Mouse (Mus musculus) midbrain, embryonic 13.5 days (tissue): ENCODE measurements around the gene Fars2. TPM values are rescaled to one million over a fixed set of nuclear protein-coding genes. Genes with fewer than 3 reads are reported as not detected.
"Not testable (repeated sequence)": the region's sequence is repeated elsewhere in the genome, so short reads cannot be mapped to it uniquely, and the experiment has no call there.

Experiments used
- ATAC-seq: fragments of 200-750 bp; cut with Nextera tagmentation; 2 replicates; pipeline ENCODE4 v1.8.0; 2017; ENCODE audit warnings: mild to moderate bottlenecking, moderate TSS enrichment, moderate library complexity
- H3K27ac ChIP-seq: fragments of 300-500 bp; sonication (generic); 2 replicates; pipeline ENCODE4 v1.5.1; 2015; ENCODE audit warnings: inconsistent platforms, mild to moderate bottlenecking, moderate library complexity
- H3K27me3 ChIP-seq: fragments of 300-500 bp; sonication (generic); 2 replicates; pipeline ENCODE4 v1.6.1; 2015; ENCODE audit warnings: mild to moderate bottlenecking, inconsistent platforms
- H3K36me3 ChIP-seq: fragments of 300-500 bp; sonication (generic); 2 replicates; pipeline ENCODE4 v1.6.1; 2015; ENCODE audit warnings: mild to moderate bottlenecking, inconsistent platforms
- H3K4me1 ChIP-seq: fragments of 300-500 bp; sonication (generic); replicated peaks from 2 replicates; pipeline ENCODE4 v1.6.1; 2015; ENCODE audit warnings: inconsistent platforms
- H3K4me2 ChIP-seq: fragments of 300-500 bp; sonication (generic); replicated peaks from 2 replicates; pipeline ENCODE4 v1.6.1; 2015; ENCODE audit warnings: moderate library complexity, mild to moderate bottlenecking, inconsistent platforms
- H3K4me3 ChIP-seq: fragments of 300-500 bp; sonication (generic); replicated peaks from 2 replicates; pipeline ENCODE4 v1.5.1; 2015; ENCODE audit warnings: mild to moderate bottlenecking, inconsistent platforms
- H3K9ac ChIP-seq: fragments of 300-500 bp; sonication (generic); replicated peaks from 2 replicates; pipeline ENCODE4 v1.6.1; 2015; ENCODE audit warnings: mild to moderate bottlenecking, inconsistent platforms
- H3K9me3 ChIP-seq: fragments of 300-500 bp; sonication (generic); 2 replicates; pipeline ENCODE4 v1.6.1; 2016; ENCODE audit warnings: mild to moderate bottlenecking, inconsistent platforms
- WGBS: fragments of 180-500 bp; shearing (Covaris S2); methylation state at CpG from one replicate; pipeline ENCODE4 v1.1.7; 2015; 5-methylcytosine and 5-hydroxymethylcytosine counted together
- polyA plus RNA-seq: library from polyadenylated mRNA; unstranded; fragments of >200 nt; fragmentation: Nextera tagmentation; extraction: Ambion mirVana; gene quantifications from 2 replicates; pipeline ENCODE4 v1.2.1, GENCODE M21; 2015

Fars2 gene
- polyA plus RNA-seq, 1 experiment from 2014 or later = 29.5 TPM

DNA sequence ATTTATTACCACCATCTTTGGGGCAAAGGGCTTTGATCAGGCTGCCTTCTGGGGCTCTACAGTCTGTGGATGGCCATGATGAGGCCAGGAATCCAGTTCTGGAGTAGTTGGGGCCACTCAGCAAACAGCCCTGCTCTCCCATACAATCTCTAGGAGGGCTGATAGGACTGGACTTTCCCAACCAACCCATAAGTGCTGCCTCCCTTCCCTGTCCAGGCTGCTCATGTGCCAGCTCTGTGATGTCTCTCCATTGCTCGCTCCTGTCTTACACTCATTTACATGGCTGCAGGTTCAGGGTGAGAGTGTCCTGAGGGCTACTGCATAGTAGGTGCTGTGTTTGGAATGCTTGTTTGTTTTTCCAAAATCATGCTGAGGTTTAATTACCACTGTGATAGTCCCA, 298.0 kb downstream of the Fars2 start:
- 93% methylated on average over 1 of the region's 1 CpGs for WGBS
- H3K4me3 ChIP-seq = no peak overlapping the region
- ATAC-seq = no peak
- H3K4me1 ChIP-seq = no peaks in the 10 kb centered on the region
- H3K4me2 ChIP-seq = no peak overlapping the region
- no peak overlapping the region for H3K9ac ChIP-seq
- no peak overlapping the region for H3K27ac ChIP-seq
- no peaks in the 10 kb centered on the region for H3K27me3 ChIP-seq
- H3K36me3 ChIP-seq = no peaks in the 10 kb centered on the region
- no peaks in the 10 kb centered on the region for H3K9me3 ChIP-seq

DNA sequence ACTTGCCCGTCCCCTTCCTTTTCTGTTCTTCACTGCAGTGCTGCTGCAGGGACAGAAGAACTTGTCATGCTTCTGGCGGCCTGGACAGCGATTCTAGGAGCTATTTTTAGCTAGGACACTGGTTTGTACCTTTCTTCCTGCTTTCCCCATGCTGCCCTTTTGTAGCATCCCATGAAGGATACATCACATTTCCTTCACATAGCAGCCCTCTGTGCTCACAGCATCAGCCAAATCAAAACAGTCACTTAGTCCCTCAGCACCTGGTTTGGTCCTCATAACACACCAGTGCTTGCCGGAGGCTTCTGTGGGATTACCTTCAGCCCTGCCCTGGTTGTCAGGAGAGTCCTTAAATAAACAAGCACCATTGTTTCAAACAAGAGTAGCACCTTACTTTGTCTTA, 299.3 kb downstream of the Fars2 start:
- 80% methylated on average over 4 of the region's 4 CpGs for WGBS
- no peaks in the 10 kb centered on the region for H3K36me3 ChIP-seq

DNA sequence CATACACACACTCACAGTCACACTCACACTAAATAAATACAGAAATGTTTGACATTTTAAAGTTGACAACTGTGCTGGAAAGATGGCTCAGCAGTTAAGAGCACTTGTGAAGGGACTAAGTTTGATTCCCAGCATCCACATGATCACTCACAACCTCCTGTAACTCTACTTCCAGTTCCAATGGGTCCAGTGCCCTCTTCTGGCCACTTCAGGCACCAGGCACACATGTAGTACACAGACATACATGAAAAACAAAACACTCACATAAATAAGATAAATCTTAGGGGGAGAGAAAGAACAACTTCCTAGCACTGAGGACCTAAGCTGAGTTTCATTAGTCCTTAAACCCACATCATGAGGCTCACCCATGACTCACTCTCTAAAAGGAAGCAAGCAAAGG, 302.1 kb downstream of the Fars2 start:
- no peaks in the 10 kb centered on the region for H3K27me3 ChIP-seq
- no peaks in the 10 kb centered on the region for H3K36me3 ChIP-seq
- H3K4me2 ChIP-seq = no peak overlapping the region
- no peaks in the 10 kb centered on the region for H3K4me1 ChIP-seq
- no peak overlapping the region for H3K4me3 ChIP-seq
- no peak for ATAC-seq
- no peaks in the 10 kb centered on the region for H3K9me3 ChIP-seq
- H3K9ac ChIP-seq = no peak overlapping the region
- no peak overlapping the region for H3K27ac ChIP-seq

More for the DNA sequence above, 299.3 kb downstream of the Fars2 start:
- H3K4me2 ChIP-seq = no peak overlapping the region
- no peaks in the 10 kb centered on the region for H3K27me3 ChIP-seq
- no peaks in the 10 kb centered on the region for H3K9me3 ChIP-seq
- H3K4me1 ChIP-seq = no peaks in the 10 kb centered on the region
- H3K4me3 ChIP-seq = no peak overlapping the region
- H3K27ac ChIP-seq = no peak overlapping the region
- no peak for ATAC-seq
- H3K9ac ChIP-seq = no peak overlapping the region

DNA sequence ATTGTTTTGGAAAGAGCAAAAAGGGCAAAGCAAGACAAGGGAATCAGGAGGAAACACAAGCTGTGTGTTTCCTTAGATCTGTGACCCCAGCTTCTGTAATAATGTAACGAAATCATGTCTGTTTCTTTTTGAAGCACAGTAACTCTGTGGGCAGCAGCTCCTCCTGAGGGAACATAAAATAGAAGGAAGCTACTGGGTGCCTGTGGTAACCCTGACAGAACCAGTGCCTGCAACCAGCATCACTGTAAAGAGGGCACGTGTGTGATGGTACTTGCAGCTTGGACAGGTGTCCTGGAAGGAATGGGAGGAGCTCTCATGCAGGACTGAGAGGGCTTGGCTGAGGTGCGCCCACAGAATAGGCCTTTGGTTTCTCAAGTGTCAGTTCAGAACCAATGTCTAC, 305.2 kb downstream of the Fars2 start:
- no peak overlapping the region for H3K4me3 ChIP-seq
- H3K9ac ChIP-seq = no peak overlapping the region
- H3K36me3 ChIP-seq = no peaks in the 10 kb centered on the region
- no peaks in the 10 kb centered on the region for H3K4me1 ChIP-seq
- ATAC-seq = no peak
- H3K9me3 ChIP-seq = no peaks in the 10 kb centered on the region
- H3K27me3 ChIP-seq = no peaks in the 10 kb centered on the region
- no peak overlapping the region for H3K27ac ChIP-seq
- 86% methylated on average over 3 of the region's 3 CpGs for WGBS
- H3K4me2 ChIP-seq = no peak overlapping the region

DNA sequence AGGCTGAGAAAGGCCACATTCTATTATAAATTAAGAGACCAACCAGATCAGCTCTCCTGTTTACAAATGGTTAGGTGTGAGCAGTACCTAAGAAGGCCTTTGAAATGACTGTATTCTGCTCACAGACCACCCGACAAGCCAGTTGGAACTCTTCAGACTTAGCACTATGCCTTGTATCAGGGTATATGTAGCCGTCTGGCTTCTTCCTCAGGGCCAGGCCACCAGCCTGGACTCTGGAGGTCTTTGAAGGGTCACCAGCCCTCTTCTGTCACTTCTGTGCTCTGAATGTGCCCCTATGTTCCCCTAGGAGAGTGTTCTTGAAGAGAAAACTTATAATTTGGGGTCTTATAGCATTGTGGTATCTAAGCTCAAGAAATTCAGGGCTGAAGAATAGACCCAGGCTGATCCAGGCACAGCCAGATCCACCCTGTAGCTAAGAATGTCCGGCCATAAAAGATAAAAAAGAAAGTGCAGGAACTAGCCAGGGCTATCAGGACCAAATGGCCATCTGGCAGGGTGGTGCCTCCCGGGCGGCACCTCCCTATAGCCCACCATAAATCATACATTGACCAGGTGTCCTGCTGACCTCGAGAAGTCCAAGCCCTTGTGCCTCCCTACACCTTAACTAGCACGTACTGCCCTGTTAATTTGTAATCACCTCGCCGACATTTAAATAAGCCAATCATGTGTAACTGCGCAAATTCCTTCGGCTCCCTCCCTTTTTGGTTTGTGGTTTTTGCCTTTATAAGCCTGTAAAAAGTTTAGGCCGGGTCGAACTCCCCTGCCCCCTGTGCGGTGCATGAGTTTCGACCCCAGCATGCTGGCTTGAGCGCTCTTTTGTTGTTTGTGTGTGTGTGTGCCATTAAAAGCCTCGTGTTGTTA, 308.9 kb downstream of the Fars2 start:
- WGBS = 91% methylated on average over 17 of the region's 17 CpGs
- not testable (repeated sequence) for H3K36me3 ChIP-seq, H3K4me3 ChIP-seq, ATAC-seq, H3K9ac ChIP-seq, H3K9me3 ChIP-seq, H3K27ac ChIP-seq, H3K4me2 ChIP-seq, H3K27me3 ChIP-seq
- peaks cover 15% of the 10 kb centered on the region for H3K4me1 ChIP-seq

DNA sequence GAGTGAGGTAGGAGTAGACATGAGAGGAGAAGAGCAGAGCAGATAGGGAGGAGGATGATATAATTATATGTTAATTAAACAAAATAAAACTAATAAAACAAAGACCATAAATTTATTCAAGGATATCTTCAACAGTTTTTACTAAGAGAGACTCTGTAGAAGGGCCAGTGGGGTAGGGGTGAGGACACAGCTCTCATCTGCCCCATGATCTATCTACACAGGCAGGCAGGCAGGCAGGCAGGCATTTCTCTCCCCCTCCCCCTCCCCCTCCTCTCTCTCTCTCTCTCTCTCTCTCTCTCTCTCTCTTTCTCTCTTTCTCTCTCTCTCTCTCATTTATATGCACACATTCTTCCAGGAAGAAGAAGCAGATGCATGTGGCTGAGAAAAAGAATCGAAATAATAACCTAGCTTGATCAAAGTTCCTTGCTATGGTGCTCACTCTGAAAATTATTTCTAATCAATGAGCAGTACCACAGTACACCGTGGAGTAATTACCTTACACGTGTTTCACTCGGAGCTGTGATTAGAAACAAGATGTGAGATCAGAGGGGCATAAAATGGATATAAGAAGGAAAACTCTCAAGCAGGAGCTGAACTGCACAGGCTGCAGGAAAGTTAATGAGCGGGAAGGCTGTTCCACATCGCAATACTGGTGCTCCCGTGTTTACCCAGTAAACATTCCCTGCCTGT, 312.4 kb downstream of the Fars2 start:
- 71% methylated on average over 7 of the region's 7 CpGs for WGBS
- peak overlapping the region; percentile 2; the same call in 1 of the 2 replicates for H3K27ac ChIP-seq
- no peak overlapping the region for H3K4me2 ChIP-seq
- H3K9ac ChIP-seq = no peak overlapping the region
- H3K27me3 ChIP-seq = no peaks in the 10 kb centered on the region
- H3K4me1 ChIP-seq = peaks cover 15% of the 10 kb centered on the region
- no peaks in the 10 kb centered on the region for H3K9me3 ChIP-seq
- H3K4me3 ChIP-seq = no peak overlapping the region
- peak; percentile 69; the same call in 1 of the 2 replicates for ATAC-seq
- no peaks in the 10 kb centered on the region for H3K36me3 ChIP-seq

DNA sequence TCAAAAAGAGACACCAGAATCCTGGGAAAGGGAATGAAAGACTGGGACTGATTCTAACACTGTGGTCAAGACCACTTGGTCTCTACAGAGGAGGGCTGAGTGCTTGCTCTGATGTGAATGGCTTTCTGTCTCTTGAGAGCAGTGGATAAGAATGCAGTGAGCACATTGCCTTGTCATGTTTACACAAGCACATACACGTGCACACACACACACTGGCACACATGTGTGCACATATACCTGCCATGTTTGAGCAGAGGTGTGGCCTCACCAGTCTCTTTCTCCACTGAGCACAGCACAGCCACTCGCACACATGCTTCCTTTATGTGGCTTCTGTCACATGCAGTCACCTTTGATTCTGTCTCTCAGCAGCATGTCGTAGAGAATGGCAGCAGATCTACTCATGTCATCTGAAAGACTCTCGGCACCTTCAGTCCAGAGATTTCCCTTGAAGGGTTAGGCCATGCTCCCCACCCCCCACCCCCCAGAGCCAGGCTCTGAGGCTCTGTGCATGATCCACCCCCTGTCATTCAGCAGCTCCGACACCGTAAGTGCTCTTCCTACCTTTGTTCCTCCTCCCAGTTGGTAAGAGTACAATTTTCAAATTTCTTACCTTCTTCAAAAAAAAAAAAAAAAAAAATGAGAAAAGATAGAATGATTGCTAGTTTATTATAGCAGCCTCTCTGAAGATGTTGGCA, 313.4 kb downstream of the Fars2 start:
- peak overlapping the region; percentile 2 for H3K27ac ChIP-seq
- peak; percentile 44; the same call in 1 of the 2 replicates for ATAC-seq

DNA sequence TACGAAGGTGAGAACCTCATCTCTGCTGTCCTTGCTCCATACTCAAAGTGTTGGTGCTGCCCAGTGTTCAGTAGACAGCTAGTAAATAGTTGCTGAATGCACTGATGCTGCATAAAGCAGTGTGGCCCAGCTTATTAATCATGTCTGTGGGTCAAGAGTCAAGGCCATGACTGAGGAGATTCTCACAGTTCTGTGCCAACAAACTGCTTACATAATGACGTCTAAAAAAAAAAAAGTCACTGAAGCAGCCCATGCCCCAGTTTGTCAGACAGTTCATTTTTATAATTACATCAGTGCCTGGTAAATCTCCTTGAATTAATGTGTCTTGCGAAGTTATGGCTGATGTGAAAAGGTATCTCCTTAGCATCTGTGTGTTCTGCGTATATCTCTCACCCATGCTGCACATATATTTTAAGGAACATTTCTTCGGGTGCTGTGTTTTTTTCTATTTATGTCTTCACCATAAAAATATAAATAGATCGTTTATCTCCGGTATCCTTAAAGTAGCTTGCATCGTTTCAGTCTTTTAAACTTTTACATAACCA, 314.8 kb downstream of the Fars2 start:
- WGBS = 90% methylated on average over 8 of the region's 8 CpGs
- Histone ChIP-seq H3K27ac (no peak overlapping the region), H3K4me3 (no peak overlapping the region), H3K9ac (no peak overlapping the region), H3K4me1 (peaks cover 15% of the 10 kb centered on the region), H3K4me2 (no peak overlapping the region), H3K9me3 (no peaks in the 10 kb centered on the region), H3K36me3 (no peaks in the 10 kb centered on the region), H3K27me3 (no peaks in the 10 kb centered on the region)
- no peak for ATAC-seq

More for the DNA sequence above, 313.4 kb downstream of the Fars2 start:
- no peak overlapping the region for H3K9ac ChIP-seq
- no peak overlapping the region for H3K4me3 ChIP-seq
- H3K36me3 ChIP-seq = no peaks in the 10 kb centered on the region
- H3K4me2 ChIP-seq = no peak overlapping the region
- H3K27me3 ChIP-seq = no peaks in the 10 kb centered on the region
- peaks cover 15% of the 10 kb centered on the region for H3K4me1 ChIP-seq
- no peaks in the 10 kb centered on the region for H3K9me3 ChIP-seq
- WGBS = 63% methylated on average over 6 of the region's 6 CpGs

DNA sequence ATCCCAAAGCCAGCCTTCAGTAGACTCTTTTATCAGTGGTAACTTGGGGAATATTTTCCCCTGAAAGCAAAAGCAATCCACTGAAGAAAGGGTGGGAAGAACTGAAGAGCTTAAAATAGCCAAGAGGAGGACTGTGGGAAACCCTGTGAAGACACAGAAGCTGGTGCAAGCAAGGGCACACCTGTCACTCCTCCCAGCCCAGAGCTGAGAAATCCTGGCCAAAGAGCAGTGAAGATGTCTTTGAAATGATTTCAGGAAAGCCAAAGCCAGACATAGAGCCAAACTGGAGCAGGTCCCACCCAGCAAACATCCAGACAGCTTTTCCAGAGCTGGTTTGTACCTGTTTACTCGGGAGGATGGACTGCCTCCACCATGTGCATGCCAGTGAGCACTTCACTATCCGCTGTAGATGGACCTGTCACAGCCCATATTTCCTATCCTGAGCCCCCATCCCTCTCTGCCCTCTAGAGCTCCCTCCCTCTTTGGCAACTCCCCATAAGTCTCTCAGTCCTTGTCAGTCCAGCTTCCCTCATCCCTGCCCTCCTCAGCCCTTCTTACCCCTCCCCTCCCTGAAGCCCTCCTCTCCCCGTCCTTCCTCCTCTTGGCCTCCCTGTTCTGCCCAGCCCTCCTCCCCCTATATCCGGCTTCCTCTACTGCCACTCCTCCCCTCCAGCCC, 327.7 kb downstream of the Fars2 start:
- H3K9me3 ChIP-seq = no peaks in the 10 kb centered on the region
- H3K4me3 ChIP-seq = no peak overlapping the region
- no peaks in the 10 kb centered on the region for H3K36me3 ChIP-seq
- no peak overlapping the region for H3K27ac ChIP-seq
- H3K27me3 ChIP-seq = no peaks in the 10 kb centered on the region
- WGBS = 74% methylated on average over 4 of the region's 4 CpGs
- H3K4me1 ChIP-seq = 0 out of 2 replicates have a peak, but pooled peaks cover 2% of the 10 kb centered on the region
- H3K9ac ChIP-seq = no peak overlapping the region
- no peak overlapping the region for H3K4me2 ChIP-seq
- peak; percentile 50; the same call in 1 of the 2 replicates for ATAC-seq

DNA sequence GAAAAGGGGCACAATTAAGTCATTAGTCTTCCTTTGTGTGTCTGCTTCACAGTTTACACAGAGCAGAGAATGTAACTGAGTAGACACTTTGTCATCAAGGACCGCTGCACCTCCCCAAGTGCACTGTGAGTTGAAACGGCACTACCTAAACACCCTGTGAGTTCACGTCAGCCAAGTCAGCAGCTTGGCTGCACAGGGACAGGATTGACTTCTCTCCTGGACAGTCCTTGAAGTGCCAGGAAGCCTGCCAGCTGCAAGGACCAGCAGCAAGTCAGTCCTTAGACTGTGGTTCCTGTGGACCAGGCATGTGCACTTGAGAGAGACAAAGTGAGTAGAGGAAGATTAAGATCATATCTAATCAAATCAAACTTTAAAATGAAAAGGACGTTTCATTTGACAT, 330.7 kb downstream of the Fars2 start:
- H3K9me3 ChIP-seq = no peaks in the 10 kb centered on the region
- 47% methylated on average over 4 of the region's 4 CpGs for WGBS
- ATAC-seq = no peak
- H3K27me3 ChIP-seq = no peaks in the 10 kb centered on the region
- H3K36me3 ChIP-seq = no peaks in the 10 kb centered on the region
- no peak overlapping the region for H3K9ac ChIP-seq
- no peak overlapping the region for H3K4me3 ChIP-seq
- H3K4me1 ChIP-seq = 0 out of 2 replicates have a peak, but pooled peaks cover 2% of the 10 kb centered on the region
- H3K27ac ChIP-seq = no peak overlapping the region
- H3K4me2 ChIP-seq = no peak overlapping the region

DNA sequence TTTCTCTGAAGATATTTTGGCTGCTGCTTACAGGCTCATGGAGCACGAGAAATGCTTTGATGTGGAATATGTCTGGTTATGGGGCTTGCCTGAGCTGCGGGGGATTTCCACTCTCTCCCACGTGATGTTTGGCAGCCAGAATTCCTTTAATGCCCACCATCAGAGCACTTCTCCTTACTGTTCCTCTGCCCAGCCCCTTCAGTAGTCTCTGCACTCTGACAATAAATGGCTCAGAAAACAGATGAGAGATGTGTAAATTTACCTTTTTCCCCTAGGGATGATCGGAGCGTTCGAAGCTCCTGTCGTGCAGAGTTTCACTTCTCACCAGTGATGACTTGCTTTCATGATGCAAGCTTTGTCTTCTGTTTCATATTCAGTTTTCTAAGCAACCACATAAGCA, 331.4 kb downstream of the Fars2 start:
- Histone ChIP-seq H3K4me2 (no peak overlapping the region), H3K9me3 (no peaks in the 10 kb centered on the region), H3K4me1 (0 out of 2 replicates have a peak, but pooled peaks cover 2% of the 10 kb centered on the region), H3K27me3 (no peaks in the 10 kb centered on the region), H3K27ac (no peak overlapping the region), H3K9ac (no peak overlapping the region), H3K36me3 (no peaks in the 10 kb centered on the region), H3K4me3 (no peak overlapping the region)
- WGBS = 72% methylated on average over 7 of the region's 7 CpGs
- no peak for ATAC-seq
